ENCODE assay signal across 1 mouse cellular context in the genomic region with DNA sequence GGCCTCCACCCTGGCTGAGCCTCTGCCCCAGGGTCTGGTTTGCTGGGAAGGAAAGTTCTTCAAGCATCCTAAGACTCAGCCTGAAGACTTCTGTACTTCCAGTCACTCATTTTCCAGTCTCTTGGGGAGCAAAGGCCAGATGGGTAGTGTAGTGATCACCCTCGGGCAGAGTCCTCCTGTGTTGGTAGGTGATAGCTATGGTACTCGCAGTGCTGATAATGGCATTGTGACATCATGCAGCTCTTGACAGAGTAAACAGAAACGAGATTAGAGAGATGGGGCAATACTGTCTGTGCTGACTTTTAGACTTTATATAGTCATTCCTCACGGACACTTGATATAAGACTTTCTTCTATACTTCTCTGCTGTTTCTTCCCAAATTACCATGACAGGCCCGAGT.
TF ChIP-seq lines count a peak whose summit lies in the region.

No protein-coding gene starts in this region.

TF ChIP-seq in CH12.LX, 34 proteins besides CTCF, POLR2A, EP300 and RAD21:
- no peak for TF ChIP-seq JUND (conservative IDR thresholded peaks at IDR 0.05; ENCODE audit: low read depth, low read length)
- TF ChIP-seq POLR2AphosphoS2 (IDR thresholded peaks at IDR 0.05; ENCODE audit: low read depth, low read length), result peak; percentile 63
TF ChIP-seq in CH12.LX: peak in this region for 1.
